Mouse (Mus musculus) adrenal gland, postnatal 14 days (tissue): ENCODE data around the gene Tmem89. TPM values are rescaled to one million over a fixed set of nuclear protein-coding genes. Genes with fewer than 3 reads are reported as not detected.

Experiments used
- DNase-seq: peaks from one replicate; pipeline ENCODE4 v3.0.0; 2021; ENCODE audit warnings: mixed read lengths
- long read RNA-seq, 2 experiments: library from polyadenylated mRNA; stranded (forward); transcript quantifications; one replicate each; pipeline ENCODE4 v2.0.0; 2021
- total RNA-seq: library from RNA; stranded (reverse); gene quantifications from 2 replicates; pipeline ENCODE4 v1.2.3, GENCODE M21; 2021

Tmem89 gene
- total RNA-seq: not detected in 2 replicates
- long read RNA-seq, experiment 1: 0 reads
- long read RNA-seq, experiment 2: 0 reads

DNA sequence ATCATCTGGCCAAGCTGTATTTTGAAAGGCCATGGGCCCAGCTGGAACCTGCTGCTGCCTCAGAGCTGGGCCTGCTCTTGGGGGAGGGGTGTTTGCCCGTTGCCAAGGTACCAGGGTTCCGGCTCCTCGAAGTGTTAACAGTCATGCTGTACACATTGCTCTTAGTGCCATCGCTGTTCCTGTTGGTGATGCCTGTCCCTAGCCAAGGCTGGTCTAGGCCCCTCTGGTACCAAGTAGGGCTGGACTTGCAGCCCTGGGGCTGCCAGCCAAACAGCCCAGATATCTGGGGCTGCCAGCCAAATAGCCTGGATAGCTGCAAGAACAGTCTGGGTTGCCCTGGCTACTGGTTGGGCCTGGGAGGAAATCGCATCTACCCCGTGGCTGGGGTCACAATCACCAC lies at the start of gene Tmem89:
Gene Tmem89, plus strand, starts transcription at position 129 of the 400 bp plus-strand sequence.
- peak; percentile 55 for DNase-seq

DNA sequence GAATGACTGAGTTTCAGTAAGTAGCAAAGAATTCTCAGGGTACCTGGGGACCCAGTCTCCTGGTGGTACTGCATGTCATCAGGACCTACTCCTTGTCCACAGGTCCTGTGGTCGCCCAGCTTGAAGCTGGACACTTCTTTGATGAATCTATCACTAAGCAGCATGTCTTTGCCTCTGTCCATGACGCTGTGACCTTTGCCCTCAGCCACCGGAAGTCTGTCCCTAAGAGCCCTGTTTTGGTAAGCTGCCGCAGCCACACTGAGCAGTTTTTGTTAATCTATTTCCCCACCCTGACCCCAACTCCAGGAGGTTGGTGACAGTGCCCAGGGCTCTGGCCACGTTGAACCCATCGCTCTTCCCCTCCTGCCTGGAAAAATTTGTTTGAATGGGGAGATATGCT lies 2.1 kb upstream of the Tmem89 start:
- DNase-seq: no peak

GRCm38 (mm10) chr9:108913161-108913560 lies 1.3 kb upstream of the Tmem89 start:
- no peak for DNase-seq

- DNase-seq: no peak
Observed at GRCm38 (mm10) chr9:108913621-108914020, 798 bp upstream of the Tmem89 start.

DNA sequence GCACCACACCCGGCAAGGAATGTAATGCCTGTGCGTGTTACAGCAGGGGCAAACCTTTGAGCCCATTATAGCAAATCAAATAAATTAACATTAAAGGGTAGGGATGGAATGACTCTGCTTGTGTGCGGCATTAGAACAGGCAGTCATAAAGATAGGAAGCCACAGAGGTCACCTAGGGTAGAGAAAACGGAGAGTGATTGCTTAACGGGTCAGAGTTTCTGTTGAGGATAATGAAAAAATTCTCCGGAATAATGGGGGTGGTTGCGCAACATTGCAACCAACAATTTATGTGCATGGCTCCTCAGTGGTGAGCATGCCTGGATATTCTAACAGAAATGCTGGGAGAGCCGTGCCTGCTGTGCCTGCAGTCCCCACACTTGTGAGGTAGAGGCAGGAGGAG lies 11.5 kb downstream of the Tmem89 start:
- DNase-seq: peak; percentile 53

DNA sequence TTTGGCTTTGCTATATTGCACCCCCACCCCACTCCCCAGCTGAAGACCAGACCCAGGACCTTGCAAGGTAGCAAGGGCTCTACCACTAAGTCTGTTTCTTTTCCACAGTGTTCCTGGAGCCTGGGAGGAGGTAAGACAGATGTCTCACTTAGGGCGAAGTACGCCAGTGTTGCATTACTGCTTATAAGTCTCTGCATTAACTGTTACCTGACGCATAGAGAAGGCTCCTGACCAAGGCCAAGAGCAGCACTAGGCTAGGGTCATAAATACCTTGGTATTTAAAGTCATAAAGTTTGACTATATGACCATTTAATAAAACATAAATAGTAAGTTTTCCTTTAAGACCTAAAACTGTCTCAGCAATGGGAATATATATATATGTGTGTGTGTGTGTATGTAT lies 14.0 kb downstream of the Tmem89 start:
- no peak for DNase-seq

GRCm38 (mm10) chr9:108935991-108936390 lies 21.6 kb downstream of the Tmem89 start:
- no peak for DNase-seq

- DNase-seq: peak; percentile 96
Observed at GRCm38 (mm10) chr9:108936418-108937364, 22.3 kb downstream of the Tmem89 start, which contains the start of gene Uqcrc1. Gene Uqcrc1 (plus strand): TSS chr9:108936633.

DNA sequence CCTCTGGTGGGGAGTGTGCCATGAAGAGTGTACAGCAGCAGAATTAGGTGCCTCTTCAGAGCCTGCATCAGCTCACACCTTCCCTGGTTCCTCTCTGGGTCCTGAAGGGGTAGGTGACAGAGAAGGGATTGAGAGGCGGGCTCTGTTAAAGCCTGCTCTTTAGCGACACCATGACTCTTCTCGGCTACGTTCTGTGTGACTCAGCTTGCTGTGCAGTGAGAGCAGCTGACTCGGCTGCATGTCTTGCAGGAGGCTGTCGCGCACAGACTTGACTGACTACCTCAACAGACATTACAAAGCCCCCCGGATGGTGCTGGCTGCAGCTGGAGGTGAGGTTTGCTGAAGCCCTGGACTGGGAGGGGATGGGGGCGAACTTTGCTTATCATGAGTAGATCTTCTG lies 30.7 kb downstream of the Tmem89 start:
- DNase-seq: no peak

GRCm38 (mm10) chr9:108945608-108946007 lies 31.2 kb downstream of the Tmem89 start:
- no peak for DNase-seq

DNA sequence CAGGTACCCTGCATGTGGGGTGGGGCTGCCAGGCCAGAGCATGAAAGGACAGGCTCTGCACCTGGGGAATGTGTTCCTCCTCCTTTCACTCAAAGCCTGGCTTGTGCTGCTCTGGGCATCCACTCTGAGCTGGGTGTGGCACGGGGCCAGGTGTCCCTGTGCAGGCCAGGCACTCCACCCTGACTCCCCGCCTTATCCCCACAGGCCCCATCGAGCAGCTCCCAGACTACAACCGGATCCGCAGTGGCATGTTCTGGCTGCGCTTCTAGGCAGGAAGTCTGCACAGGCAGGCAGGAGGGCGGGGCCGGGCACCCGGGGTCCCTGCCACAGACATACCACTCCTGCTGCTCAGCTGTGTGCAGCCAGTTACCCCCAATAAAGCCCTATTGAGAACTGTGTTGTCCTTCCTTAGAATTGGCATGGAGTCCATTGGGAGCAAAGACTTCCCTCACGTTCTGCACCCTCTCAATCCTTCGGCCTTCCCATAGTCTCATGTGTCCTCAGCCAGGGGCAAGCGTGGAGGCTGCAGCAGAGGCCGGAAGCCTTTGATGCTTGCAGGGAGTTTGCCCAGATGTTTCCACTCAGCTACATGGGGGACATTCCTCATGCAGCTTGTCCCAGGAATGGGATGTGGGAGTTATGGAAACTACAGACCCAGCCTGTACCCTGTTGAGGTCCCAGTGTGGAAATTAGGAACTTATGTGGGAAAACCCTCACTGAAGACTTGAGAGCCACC lies 35.0 kb downstream of the Tmem89 start:
- DNase-seq: peak; percentile 42

DNA sequence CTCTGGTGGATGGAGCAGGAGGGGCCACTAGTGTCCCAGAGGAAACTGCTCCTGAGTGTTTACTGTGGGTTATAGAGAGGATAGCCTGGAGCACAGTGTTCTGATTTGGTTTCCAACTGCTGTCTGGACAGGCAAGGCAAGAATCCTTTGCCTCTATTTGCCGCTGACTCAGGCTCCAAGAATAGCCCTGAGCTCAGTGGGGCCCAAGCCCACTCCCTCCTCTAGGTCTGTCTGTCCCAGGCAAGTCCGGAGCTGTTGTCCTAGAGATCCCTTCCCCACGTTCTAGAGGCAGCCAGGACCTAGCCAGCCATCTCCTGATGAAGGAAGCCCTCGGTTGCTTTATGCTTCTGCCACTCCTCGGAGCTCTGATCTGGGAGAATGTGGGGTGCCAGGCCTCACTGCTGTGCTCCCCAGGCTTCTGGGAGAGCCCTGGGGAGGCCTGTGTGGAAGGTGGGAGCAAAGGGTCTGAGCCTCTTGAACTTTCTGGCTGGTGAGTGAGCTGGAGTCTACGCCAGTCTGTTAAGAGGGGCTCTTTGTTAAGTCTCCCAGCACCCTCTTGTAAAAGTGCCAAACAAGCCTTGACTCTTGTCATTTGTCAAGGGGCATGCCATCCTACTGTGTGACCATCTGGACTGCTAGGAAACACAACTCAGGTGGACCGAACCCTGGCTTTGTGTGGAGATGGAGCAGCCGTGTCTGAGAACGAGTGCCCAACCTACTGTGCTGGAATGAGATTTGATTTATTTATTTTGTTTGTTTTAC lies 35.7 kb downstream of the Tmem89 start:
- DNase-seq: no peak

DNA sequence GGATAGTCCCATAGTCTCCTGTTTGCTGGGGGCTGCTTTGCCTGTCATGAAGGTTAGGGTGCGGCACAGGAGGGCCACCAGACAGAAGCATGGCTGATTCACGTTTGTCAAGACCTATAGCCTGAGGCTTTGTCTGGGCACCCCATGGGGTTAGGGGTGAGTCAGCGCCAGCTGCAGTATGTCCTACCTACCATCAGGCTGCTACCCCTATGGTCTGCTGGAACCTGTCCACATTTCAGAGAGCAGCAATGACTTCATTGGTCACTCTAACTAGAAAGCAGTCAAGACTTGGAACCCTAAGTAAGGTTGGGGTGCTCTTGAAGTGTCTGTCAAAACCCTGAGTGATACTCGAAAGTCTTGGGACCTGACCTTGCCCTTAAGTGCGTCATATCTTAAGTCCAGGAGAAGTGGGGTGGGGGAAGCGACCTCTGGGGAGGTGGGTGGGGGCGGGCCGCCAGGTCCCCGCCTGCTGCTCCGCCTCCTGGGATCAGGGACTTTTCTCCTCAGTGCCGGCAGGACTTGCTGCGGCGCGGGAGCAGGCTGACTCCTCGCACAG lies 38.7 kb downstream of the Tmem89 start, which contains the start of gene Col7a1:
Gene Col7a1, plus strand, starts transcription at position 506 of the 556 bp plus-strand sequence.
- DNase-seq: peak; percentile 27

GRCm38 (mm10) chr9:108955241-108955640 lies 40.8 kb downstream of the Tmem89 start:
- no peak for DNase-seq

DNA sequence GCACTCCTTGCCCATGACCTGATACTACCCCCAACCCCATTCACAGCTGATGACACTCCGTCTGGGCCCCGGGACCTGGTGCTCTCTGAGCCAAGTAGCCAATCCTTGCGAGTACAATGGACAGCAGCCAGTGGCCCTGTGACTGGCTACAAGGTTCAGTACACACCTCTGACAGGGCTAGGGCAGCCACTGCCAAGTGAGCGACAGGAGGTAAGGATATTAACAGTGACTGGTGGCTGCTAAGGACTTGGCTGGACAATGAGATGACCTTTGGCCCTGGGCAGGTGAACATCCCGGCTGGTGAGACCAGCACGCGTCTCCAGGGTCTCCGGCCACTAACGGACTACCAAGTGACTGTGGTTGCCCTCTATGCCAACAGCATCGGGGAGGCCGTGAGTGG lies 41.4 kb downstream of the Tmem89 start:
- no peak for DNase-seq

- DNase-seq: no peak
Observed at GRCm38 (mm10) chr9:108963577-108963976, 49.2 kb downstream of the Tmem89 start.

- no peak for DNase-seq
Observed at GRCm38 (mm10) chr9:108964338-108964737, 49.9 kb downstream of the Tmem89 start.
